Mouse (Mus musculus): ENCODE results near the gene Phc1.

Gene Phc1

DNA sequence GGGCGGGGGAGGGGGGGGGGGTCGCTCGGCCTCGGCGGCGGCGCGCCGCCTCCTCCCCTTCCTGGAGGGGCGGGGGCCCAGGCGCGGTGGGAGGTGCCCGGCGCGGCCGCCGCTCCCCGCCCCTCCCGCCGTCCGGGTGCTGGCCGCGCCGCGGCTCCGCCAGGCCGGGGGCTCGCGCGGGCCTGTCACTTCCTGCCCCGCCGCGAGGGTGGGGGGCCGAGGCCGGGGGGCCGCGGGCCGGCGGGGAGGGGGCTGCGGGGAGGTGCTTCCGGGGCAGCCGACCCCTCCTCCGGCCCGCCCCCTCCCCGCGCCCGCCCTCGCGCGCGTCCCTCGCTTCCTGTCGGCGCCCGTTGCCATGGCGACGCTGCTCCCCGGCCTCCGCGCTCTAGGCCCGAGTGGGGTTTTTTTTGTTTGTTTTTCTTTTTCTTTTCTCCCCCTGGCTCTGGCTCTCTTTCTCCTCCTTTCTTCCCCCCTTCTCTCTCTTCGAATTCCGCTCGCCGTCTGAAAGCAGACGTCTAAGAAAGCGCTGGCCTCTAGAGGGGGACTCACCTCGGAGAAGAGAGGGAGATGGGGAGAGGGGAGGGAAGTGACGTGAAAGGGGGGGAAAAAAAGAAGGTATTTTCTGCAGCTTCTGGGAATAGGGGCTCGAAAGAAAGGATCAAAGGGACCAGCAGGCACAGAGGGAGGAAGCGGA, 566 bp downstream of the Phc1 start:
- no peak for DNase-seq (ENCODE audit: extremely low read depth, low read depth, low spot score)

GRCm38 (mm10) chr6:122339047-122339647, 1.2 kb downstream of the Phc1 start:
- DNase-seq (ENCODE audit: extremely low read depth, low read depth, low spot score): no peak

GRCm38 (mm10) chr6:122337546-122337945, 2.8 kb downstream of the Phc1 start:
- DNase-seq (ENCODE audit: extremely low read depth, low read depth, low spot score): no peak

DNA sequence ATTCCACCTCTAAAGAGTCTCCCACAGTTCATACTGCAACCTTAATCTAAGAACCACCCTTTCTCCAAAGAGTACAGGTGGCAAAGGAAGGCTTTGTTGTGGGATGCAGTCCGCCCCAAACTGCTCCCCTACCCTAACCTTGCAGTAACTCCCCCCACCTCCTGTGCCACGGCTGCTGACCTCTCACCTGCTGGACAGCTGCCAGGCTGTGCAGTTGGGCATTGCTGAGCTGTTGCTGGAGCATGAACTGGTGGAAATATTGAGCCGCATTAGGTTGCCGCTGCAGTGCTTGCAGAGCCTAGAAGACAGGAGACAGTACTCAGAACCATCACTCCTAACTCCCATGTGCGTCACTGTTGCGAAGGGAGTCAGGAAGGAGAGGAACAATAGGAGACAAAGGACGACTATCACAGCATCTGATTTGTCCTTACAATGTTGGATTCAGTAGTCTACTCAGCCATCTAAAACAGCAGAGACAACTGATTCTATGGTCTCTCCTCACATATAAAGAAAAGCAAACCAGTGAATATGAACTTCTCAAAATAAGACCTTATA, 5.5 kb downstream of the Phc1 start:
- no peak for DNase-seq (ENCODE audit: extremely low read depth, low read depth, low spot score)

- no peak for DNase-seq (ENCODE audit: extremely low read depth, low read depth, low spot score)
Observed at GRCm38 (mm10) chr6:122333081-122333612, 7.2 kb downstream of the Phc1 start.

- no peak for DNase-seq (ENCODE audit: extremely low read depth, low read depth, low spot score)
Observed at GRCm38 (mm10) chr6:122325361-122325975, 14.9 kb downstream of the Phc1 start.

- DNase-seq (ENCODE audit: extremely low read depth, low read depth, low spot score): no peak
Observed at GRCm38 (mm10) chr6:122318726-122319125, 21.6 kb downstream of the Phc1 start.

GRCm38 (mm10) chr6:122310187-122310820, 30.1 kb downstream of the Phc1 start:
- peak; percentile 16 for DNase-seq (ENCODE audit: extremely low read depth, low read depth, low spot score)

DNA sequence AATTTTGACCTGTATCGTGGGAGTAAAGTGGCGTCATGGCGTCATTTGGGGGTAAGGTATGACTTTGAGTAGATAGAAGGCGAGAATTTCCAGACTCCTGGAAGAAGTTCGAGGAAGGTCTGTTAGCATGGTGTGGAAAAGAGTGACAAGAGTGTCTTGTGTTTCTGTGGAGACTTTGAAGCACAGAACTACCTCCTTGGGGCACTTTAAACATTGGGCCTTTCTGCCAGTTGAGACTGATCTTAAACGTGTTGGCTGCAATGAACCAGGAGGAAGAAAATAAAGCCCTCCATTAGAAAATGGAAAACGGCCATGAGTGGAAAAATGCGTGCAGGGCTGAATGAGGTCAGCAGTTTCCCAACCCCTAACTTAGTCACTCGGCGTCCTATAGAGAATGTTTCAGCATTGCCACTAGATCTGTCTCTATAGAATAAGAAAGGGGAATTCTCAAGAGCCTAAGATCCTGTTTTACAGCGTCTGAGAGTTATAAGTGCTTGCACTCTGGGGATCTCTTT, 30.9 kb downstream of the Phc1 start:
- DNase-seq (ENCODE audit: extremely low read depth, low read depth, low spot score): no peak

- peak; percentile 89 for DNase-seq (ENCODE audit: extremely low read depth, low read depth, low spot score)
Observed at GRCm38 (mm10) chr6:122308505-122309393, 31.6 kb downstream of the Phc1 start, which contains the start of gene M6pr. Gene M6pr, plus strand, starts transcription at chr6:122308720.

DNA sequence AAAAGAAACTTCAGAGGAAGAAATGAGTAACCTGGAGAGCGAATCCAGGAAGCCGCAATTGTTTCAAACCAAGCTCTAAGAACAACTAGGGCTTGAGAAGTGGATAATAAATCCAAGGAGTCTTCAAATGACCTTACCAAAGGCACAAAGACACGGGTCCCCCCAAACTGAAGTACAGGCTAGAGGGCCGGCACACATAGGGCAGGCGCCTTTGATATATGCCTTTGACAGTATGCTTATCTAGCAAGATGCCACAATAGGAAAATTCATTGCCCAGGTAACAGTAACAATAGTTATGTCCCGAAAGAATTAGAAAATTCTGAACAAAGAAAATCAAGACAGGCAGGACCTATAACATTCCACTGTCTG, 32.2 kb downstream of the Phc1 start:
- no peak for DNase-seq (ENCODE audit: extremely low read depth, low read depth, low spot score)

- DNase-seq (ENCODE audit: extremely low read depth, low read depth, low spot score): no peak
Observed at GRCm38 (mm10) chr6:122306707-122307106, 33.7 kb downstream of the Phc1 start.

DNA sequence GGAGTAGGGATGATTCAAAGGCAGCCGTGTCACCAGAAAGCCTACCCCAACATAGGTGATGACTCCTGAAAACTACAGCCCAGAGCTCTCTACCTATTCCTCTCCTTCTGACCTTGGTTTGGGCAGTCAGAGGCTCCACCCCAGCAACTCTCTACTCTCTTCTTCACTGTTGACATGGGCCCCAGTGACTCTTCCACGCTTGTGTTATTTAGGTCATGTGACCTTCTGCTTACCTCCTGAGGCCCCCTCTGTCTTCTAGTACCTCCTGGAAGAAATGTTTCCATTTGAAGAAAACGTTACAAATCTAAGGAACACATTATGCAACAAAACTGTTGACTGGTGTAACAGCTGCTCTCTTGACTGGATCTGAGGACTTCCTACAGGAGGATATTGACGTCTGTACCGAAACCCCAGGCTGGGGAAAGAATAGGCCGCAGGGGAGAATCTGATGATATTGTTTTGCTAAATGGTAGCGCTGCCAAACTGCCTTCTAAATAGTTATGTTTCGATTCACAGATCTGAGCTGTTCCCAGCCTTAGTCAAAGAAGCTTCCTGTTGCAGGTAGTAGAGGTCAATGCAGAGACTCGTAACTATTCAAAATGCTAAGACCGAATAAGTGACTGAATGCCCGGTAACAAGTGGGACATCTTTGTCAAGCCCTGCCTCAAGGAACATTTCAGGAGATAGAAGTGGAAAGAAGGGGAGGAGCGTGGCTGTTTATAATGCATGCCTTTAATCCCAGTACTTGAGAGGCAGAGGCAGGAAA, 35.4 kb downstream of the Phc1 start:
- DNase-seq (ENCODE audit: extremely low read depth, low read depth, low spot score): no peak

- no peak for DNase-seq (ENCODE audit: extremely low read depth, low read depth, low spot score)
Observed at GRCm38 (mm10) chr6:122304355-122304754, 36.0 kb downstream of the Phc1 start.

- DNase-seq (ENCODE audit: extremely low read depth, low read depth, low spot score): no peak
Observed at GRCm38 (mm10) chr6:122303526-122303925, 36.8 kb downstream of the Phc1 start.

- DNase-seq (ENCODE audit: extremely low read depth, low read depth, low spot score): no peak
Observed at GRCm38 (mm10) chr6:122302661-122303060, 37.7 kb downstream of the Phc1 start.

DNA sequence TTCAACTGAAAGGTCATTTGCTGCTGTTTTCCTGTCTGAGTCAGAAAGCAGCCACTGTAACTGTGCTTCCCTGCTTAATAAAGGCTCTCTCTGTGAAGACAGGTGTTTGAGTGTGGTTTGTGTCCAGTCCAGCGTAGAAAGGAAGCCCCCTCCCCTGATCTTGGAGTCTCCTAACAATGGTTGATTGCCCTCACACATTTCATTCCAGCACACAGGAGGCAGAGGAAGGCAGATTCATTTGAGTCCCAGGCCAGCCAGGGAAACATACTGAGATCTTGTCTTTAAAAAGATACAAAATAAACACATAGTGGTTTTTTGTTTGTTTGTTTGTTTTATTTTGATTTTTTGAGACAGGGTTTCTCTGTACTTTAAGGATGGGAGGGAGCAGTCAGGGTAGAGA, 38.2 kb downstream of the Phc1 start:
- no peak for DNase-seq (ENCODE audit: extremely low read depth, low read depth, low spot score)

DNA sequence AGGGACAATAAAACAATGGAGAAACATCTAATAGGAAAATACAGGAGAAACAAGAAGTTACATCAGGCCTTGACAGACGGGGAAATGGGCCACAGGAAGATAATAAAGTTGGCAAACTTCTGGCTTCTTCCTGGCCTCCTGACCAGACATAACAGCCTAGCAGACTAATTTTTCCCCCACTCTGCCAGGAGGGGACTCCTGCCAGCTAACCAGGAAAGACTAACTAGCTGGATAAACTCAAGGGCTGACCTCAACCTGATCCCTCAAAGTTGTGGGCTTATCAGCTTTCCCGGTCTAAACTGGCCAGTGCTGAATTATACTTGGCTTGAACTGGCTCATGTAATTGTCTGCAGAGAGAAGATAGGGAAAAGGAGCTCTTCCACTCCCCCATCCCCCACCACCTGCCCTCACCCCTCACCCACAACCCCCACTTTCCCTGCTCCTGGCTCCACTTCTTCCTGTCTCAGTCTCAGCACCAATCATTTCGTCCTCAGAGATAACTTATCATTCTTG, 40.7 kb downstream of the Phc1 start:
- DNase-seq (ENCODE audit: extremely low read depth, low read depth, low spot score): no peak

DNA sequence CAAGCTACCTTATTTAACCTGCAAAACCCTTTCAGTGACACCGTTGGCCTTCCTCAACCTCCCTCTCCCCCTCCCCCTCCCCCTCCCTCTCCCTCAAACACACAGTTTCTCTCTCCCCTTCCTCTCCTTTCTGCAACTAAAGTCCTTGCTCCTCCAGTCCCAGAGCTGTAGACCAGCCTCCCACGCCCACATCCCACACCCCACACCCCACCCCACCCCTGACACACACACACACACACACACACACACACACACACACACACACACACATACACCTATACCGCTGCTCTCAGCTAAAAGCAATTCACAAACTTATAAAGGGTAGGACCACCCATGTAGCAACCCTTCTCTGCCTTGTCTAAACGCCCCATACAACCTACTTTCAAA, 42.1 kb downstream of the Phc1 start:
- no peak for DNase-seq (ENCODE audit: extremely low read depth, low read depth, low spot score)
